Comparison of ENCODE assay signal across 26 mouse cellular contexts in genomic region chr1:181637997-181638713, GRCm38 (mm10).
A peak's percentile ranks its signal among the peaks of the same experiment; 100 is the strongest.
DNase-seq lines count a peak whose midpoint lies in the region; ATAC-seq lines count a peak whose summit lies in the region.
"Had no signal": no experiment of that assay in that cellular context is flagged by ENCODE, and none has a peak within 500 bp of the region (broad histone marks: within the 10 kb centered on the region; RNA-seq: fewer than 3 reads in every experiment).

No protein-coding gene starts in this region.

- no peak for ATAC-seq in cerebellum, adult (ENCODE audit: insufficient number of reproducible peaks, low FRiP score, low TSS enrichment)
- peak; percentile 71; the same call in 1 of the 2 replicates for ATAC-seq in hindbrain, embryonic 16.5 days
- no peak for ATAC-seq in midbrain, embryonic 14.5 days (ENCODE audit: low FRiP score, low TSS enrichment)
- no peak for ATAC-seq in midbrain, embryonic 11.5 days (ENCODE audit: low FRiP score)
- ATAC-seq: CD4-positive, CD25-positive, alpha-beta regulatory T cell, adult 4 months; inflammation-experienced regulatory T-cells, adult 6 months had no signal

- H3K4me2 ChIP-seq in hindbrain, embryonic 16.5 days (ENCODE audit: low read length) = no peak overlapping the region
- H3K4me2 ChIP-seq in midbrain, embryonic 14.5 days (ENCODE audit: low read length) = no peak overlapping the region
- no peak overlapping the region for H3K4me2 ChIP-seq in midbrain, embryonic 11.5 days
- H3K4me2 ChIP-seq: embryonic facial prominence, embryonic 15.5 days; limb, embryonic 15.5 days; lung, embryonic 14.5 days; neural tube, embryonic 15.5 days had no signal

- H3K27ac ChIP-seq in hindbrain, embryonic 16.5 days (ENCODE audit: low read depth, low read length) = no peak overlapping the region
- H3K27ac ChIP-seq in hindbrain, embryonic 10.5 days = no peak overlapping the region
- H3K27ac ChIP-seq in midbrain, embryonic 14.5 days (replicated peaks; ENCODE audit: low read depth, low read length) = no peak overlapping the region
- no peak overlapping the region for H3K27ac ChIP-seq in midbrain, embryonic 11.5 days (ENCODE audit: low read depth, low read length)
- H3K27ac ChIP-seq: embryonic facial prominence, embryonic 15.5 days; gastrocnemius, adult 2 months; heart, embryonic 10.5 days; kidney, postnatal 0 days; limb, embryonic 15.5 days; liver, embryonic 14.5 days; neural tube, embryonic 15.5 days had no signal

- H3K4me3 ChIP-seq in hindbrain, embryonic 16.5 days (ENCODE audit: low read length) = no peak overlapping the region
- H3K4me3 ChIP-seq in hindbrain, embryonic 10.5 days = no peak overlapping the region
- H3K4me3 ChIP-seq in midbrain, embryonic 14.5 days (replicated peaks; ENCODE audit: low read depth, low read length) = no peak overlapping the region
- no peak overlapping the region for H3K4me3 ChIP-seq in midbrain, embryonic 11.5 days (ENCODE audit: low read depth, low read length)
- H3K4me3 ChIP-seq: embryonic facial prominence, embryonic 15.5 days; gastrocnemius, adult 2 months; heart, embryonic 10.5 days; limb, embryonic 15.5 days; neural tube, embryonic 15.5 days had no signal

- H3K9ac ChIP-seq in hindbrain, embryonic 16.5 days (ENCODE audit: low read depth, low read length) = no peak overlapping the region
- no peak overlapping the region for H3K9ac ChIP-seq in midbrain, embryonic 14.5 days (replicated peaks; ENCODE audit: low read length)
- no peak overlapping the region for H3K9ac ChIP-seq in midbrain, embryonic 11.5 days (ENCODE audit: low read length)
- H3K9ac ChIP-seq: embryonic facial prominence, embryonic 15.5 days; limb, embryonic 15.5 days; liver, embryonic 14.5 days; lung, embryonic 14.5 days; neural tube, embryonic 15.5 days had no signal

- 72% methylated on average over 12 of the region's 12 CpGs for WGBS in hindbrain, embryonic 16.5 days
- WGBS in hindbrain, embryonic 10.5 days = 87% methylated on average over 12 of the region's 12 CpGs
- 69% methylated on average over 12 of the region's 12 CpGs for WGBS in midbrain, embryonic 14.5 days
- 83% methylated on average over 12 of the region's 12 CpGs for WGBS in midbrain, embryonic 11.5 days

- H3K4me1 ChIP-seq in hindbrain, embryonic 16.5 days (ENCODE audit: control insufficient read depth, insufficient read depth, low read depth, low read length) = no peaks in the 10 kb centered on the region
- H3K4me1 ChIP-seq in hindbrain, embryonic 10.5 days (replicated peaks) = no peaks in the 10 kb centered on the region
- no peaks in the 10 kb centered on the region for H3K4me1 ChIP-seq in midbrain, embryonic 14.5 days (ENCODE audit: control insufficient read depth, insufficient read depth, low read length)
- H3K4me1 ChIP-seq in midbrain, embryonic 11.5 days (ENCODE audit: control insufficient read depth, insufficient read depth, low read length) = no peaks in the 10 kb centered on the region
- H3K4me1 ChIP-seq: embryonic facial prominence, embryonic 15.5 days; limb, embryonic 15.5 days; neural tube, embryonic 15.5 days had no signal

- no peaks in the 10 kb centered on the region for H3K36me3 ChIP-seq in hindbrain, embryonic 16.5 days (ENCODE audit: control insufficient read depth, insufficient read depth, low read length)
- H3K36me3 ChIP-seq in hindbrain, embryonic 10.5 days = no peaks in the 10 kb centered on the region
- H3K36me3 ChIP-seq in midbrain, embryonic 14.5 days (ENCODE audit: control insufficient read depth, insufficient read depth, low read length) = no peaks in the 10 kb centered on the region
- no peaks in the 10 kb centered on the region for H3K36me3 ChIP-seq in midbrain, embryonic 11.5 days (ENCODE audit: control insufficient read depth, insufficient read depth, low read length)
- H3K36me3 ChIP-seq: embryonic facial prominence, embryonic 15.5 days; heart, embryonic 10.5 days; limb, embryonic 15.5 days; neural tube, embryonic 15.5 days had no signal

- H3K9me3 ChIP-seq in hindbrain, embryonic 16.5 days (ENCODE audit: control insufficient read depth, low read length) = no peaks in the 10 kb centered on the region
- H3K9me3 ChIP-seq in hindbrain, embryonic 10.5 days = no peaks in the 10 kb centered on the region
- H3K9me3 ChIP-seq in midbrain, embryonic 14.5 days (ENCODE audit: control insufficient read depth, low read length) = no peaks in the 10 kb centered on the region
- H3K9me3 ChIP-seq in midbrain, embryonic 11.5 days (ENCODE audit: control insufficient read depth, low read length) = no peaks in the 10 kb centered on the region
- H3K9me3 ChIP-seq: embryonic facial prominence, embryonic 15.5 days; heart, embryonic 10.5 days; limb, embryonic 15.5 days; neural tube, embryonic 15.5 days had no signal

- DNase-seq in cerebellum, postnatal 10 days = peak; percentile 34 to 49
- no peak for DNase-seq in hindbrain, embryonic 10.5 days (ENCODE audit: low spot score)
- peak; percentile 22 for DNase-seq in midbrain, embryonic 14.5 days
- DNase-seq in midbrain, embryonic 11.5 days (ENCODE audit: low spot score, missing footprints) = no peak
- DNase-seq in Muller cell, postnatal 12 days (ENCODE audit: inconsistent ontology term) = peak; percentile 25
- no peak for DNase-seq in embryo, embryonic 9.5 days (ENCODE audit: extremely low spot score)
- DNase-seq: adrenal gland, adult 2 months; cerebellum, adult 2 months; cerebellum, postnatal 36 days; embryo, embryonic 11 days; gastrocnemius, adult 2 months; heart, postnatal 4 days; kidney, adult 18-20 months; lung, embryonic 14.5 days; thymus, adult 18-20 months; thymus, postnatal 36 days had no signal

- H3K27me3 ChIP-seq in hindbrain, embryonic 16.5 days (replicated peaks; ENCODE audit: control insufficient read depth, insufficient read depth, low read length) = no peaks in the 10 kb centered on the region
- no peaks in the 10 kb centered on the region for H3K27me3 ChIP-seq in hindbrain, embryonic 10.5 days (ENCODE audit: insufficient read depth, poor library complexity, severe bottlenecking)
- no peaks in the 10 kb centered on the region for H3K27me3 ChIP-seq in midbrain, embryonic 14.5 days (ENCODE audit: control insufficient read depth, insufficient read depth, low read length)
- H3K27me3 ChIP-seq in midbrain, embryonic 11.5 days (ENCODE audit: control insufficient read depth, insufficient read depth, low read length) = no peaks in the 10 kb centered on the region
- H3K27me3 ChIP-seq: embryonic facial prominence, embryonic 15.5 days; neural tube, embryonic 15.5 days had no signal

Comparison
In these comparisons a context has a peak if more than half of its experiments do, and no peak if none do; other contexts are left out.
1. DNase-seq: peak in cerebellum, postnatal 10 days (2 of 2), midbrain, embryonic 14.5 days (single experiment) and Muller cell, postnatal 12 days (single experiment); none in hindbrain, embryonic 10.5 days (single experiment), midbrain, embryonic 11.5 days (single experiment) and embryo, embryonic 9.5 days (single experiment).